Mouse (Mus musculus) liver, adult 2 months (tissue): ENCODE measurements around the gene Elmod3.

ENCODE experiments used
- CTCF ChIP-seq: fragments of 200-500 bp; IDR thresholded peaks from 2 replicates; pipeline ENCODE4 v1.5.1; 2011; ENCODE audit warnings: low read depth, low read length, control low read depth
- POLR2A ChIP-seq: fragments of 200-500 bp; IDR thresholded peaks from 2 replicates; pipeline ENCODE4 v1.6.1; 2011; ENCODE audit warnings: low read length, control low read depth; ENCODE audit not compliant: insufficient read depth; ENCODE audit errors: extremely low read depth

- no peak for TF ChIP-seq CTCF
- no peak for TF ChIP-seq POLR2A
Observed at GRCm38 (mm10) chr6:72600771-72601170, 2.6 kb upstream of the Elmod3 start.
